Mouse (Mus musculus): ENCODE measurements around the gene Nt5e.
"Not testable (repeated sequence)": the region's sequence is repeated elsewhere in the genome, so short reads cannot be mapped to it uniquely, and the experiment has no call there.

Nt5e gene

DNA sequence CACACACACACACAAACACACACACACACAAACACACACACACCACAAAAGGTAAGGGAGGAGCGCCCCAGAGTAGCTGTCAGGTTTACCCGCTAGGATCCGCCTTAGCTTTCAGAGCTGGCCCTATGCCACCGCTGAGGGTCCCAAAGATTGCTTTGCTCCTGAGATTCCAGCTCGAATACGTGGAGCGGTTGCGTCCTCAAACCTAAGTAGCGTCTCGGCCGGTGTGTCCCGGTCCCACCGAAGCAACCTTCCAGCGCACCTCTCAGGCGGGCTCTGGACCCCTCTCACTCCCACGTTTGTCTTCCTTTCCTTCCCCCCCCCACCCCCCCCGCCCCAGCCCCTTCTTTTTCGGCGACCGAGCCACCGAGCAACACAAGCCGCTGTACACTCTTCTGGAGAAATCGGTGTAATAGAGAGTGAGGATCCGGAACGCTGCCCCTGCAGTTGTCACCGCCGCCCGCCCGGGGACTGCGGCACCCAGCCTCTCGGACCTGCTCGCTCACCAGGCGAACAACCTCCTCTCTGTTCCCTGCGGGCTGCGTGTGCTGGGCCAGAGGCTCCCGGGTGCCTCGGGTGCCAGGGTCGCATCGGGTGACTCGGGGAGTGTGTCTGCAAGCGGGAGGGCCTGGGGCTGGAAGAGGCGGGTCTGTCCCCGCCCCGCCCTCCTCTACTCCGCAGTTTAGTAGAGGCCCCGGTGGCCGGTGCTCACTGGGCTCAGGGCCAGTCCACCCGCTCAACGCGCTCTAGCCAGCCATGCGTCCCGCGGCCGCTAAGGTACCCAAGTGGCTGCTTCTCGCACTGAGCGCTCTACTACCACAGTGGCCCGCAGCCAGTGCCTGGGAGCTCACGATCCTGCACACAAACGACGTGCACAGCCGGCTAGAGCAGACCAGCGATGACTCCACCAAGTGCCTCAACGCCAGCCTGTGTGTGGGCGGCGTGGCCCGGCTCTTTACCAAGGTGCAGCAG lies at the start of gene Nt5e:
Nt5e (plus strand) TSS at position 268 of the 972 bp plus-strand sequence.
- DNase-seq (ENCODE audit: low read depth, low spot score), result peak; percentile 64

DNA sequence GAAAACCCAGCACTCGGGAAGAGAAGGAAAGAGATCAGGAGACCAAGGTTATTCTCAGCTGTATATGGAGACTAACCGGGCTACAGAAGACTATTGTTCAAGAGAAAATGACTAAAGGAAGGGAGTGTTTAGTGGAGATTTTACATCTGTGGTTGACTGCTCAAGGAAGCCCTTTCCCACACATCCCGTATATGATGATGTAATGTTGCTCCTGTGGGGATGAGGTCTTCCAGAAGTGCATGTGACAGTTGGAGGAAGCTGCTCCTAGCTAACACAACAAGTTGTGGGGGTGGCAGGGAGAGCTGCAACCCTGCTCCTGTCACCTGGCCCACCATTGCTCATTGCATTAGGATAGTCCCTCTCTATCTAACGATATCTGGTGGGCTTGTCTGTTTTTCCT lies 49.4 kb upstream of the Nt5e start:
- DNase-seq (ENCODE audit: low read depth, low spot score), result no peak

DNA sequence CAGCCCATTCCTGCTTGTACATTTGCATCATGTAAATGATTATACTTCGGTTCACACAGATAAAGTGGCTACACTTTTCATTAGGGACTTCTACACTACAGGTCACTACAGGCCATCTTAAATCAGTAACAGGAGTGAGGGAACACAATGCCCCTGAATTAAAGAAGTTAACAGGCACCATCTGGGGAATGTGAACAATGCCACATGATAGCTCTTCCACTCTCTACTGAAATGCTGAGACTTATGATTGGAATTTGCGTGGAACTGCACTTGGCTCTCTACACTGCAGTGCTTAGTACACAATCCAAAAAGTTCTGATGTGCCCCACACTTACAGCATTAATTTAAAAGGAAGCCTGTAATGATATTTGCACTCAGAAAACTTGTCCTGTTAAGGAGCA lies 47.3 kb upstream of the Nt5e start:
- no peak for DNase-seq (ENCODE audit: low read depth, low spot score)

- no peak for DNase-seq (ENCODE audit: low read depth, low spot score)
Measured at GRCm38 (mm10) chr9:88289568-88290168, 37.3 kb upstream of the Nt5e start.

DNA sequence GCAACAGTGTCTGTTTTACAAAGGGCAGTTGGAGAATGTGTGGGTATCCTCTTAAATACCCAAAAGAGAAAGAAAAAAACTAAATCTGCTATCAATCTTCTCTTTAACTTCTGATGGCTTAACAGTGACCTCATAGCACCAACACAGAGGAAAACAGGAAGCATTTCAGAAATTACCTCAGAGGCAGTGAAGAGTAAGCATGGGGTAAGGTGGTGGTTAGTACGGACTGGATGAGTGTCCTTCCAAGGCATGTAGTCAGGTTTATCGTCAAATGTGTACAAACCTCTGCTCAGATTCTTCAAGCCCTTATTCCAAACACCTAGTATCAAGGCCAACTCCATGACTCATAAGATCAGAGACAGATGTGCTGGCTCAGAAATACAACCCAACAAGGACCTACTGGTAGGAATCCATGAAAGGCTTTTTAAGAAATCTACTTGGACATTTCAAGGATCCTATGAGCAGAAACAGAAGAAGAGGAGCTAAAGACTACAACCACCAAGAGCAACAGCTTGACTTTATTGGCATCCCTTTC lies 34.1 kb upstream of the Nt5e start:
- no peak for DNase-seq (ENCODE audit: low read depth, low spot score)

DNA sequence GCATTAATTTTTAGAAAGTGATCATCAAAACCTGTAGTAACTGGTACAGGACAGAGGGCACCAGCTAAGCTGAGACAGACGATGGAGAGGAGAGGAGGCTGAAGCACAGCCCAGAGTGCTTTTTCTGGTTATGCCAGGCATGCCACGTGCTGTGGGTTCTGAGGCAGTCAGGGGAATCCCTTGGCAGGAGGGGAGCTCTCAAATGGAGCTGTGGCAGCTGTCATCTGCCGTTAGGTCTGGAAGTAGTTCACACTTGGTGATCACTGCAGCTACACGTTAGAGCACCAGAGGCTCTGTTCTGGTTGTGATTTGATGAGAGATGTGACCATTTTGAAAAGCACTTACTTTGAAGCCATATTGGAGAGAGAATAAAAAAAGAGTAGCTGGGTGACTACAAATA lies 31.2 kb upstream of the Nt5e start:
- no peak for DNase-seq (ENCODE audit: low read depth, low spot score)

DNA sequence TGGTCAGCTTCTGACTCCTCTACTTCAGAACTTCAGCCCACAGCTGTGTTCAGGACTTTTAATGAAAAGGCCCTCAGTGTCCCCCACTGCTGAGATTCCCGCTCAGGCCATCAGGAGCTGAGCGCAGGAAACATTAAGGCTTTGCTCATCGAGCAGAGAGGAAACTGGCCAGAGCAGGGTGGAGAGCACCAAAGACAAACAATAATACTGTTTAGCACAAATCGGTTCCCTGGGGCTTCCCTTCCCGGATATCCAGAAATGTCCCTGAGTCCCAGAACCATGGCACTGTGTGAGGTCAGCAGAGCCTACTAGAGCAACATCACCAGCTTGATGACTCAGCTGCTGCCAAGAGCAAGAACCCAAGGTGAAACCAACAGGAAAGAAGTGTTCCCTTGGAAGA lies 30.7 kb upstream of the Nt5e start:
- DNase-seq (ENCODE audit: low read depth, low spot score), result no peak

DNA sequence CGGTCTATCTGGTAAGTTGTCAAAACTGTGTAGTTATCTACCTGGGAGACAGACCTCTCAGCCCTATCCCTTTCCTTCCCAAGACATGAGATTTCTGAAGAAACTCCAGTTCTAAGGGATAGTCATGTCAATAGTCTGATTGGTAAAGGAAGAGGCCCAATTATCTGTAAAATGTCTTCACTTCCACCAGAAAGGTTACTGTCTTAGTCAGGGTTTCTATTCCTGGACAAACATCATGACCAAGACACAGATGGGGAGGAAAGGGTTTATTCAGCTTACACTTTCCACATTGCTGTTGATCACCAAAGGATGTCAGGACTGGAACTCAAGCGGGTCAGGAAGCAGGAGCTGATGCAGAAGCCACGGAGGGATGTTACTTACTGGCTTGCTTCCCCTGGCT lies 29.8 kb upstream of the Nt5e start:
- not testable (repeated sequence) for DNase-seq (ENCODE audit: low read depth, low spot score)

DNA sequence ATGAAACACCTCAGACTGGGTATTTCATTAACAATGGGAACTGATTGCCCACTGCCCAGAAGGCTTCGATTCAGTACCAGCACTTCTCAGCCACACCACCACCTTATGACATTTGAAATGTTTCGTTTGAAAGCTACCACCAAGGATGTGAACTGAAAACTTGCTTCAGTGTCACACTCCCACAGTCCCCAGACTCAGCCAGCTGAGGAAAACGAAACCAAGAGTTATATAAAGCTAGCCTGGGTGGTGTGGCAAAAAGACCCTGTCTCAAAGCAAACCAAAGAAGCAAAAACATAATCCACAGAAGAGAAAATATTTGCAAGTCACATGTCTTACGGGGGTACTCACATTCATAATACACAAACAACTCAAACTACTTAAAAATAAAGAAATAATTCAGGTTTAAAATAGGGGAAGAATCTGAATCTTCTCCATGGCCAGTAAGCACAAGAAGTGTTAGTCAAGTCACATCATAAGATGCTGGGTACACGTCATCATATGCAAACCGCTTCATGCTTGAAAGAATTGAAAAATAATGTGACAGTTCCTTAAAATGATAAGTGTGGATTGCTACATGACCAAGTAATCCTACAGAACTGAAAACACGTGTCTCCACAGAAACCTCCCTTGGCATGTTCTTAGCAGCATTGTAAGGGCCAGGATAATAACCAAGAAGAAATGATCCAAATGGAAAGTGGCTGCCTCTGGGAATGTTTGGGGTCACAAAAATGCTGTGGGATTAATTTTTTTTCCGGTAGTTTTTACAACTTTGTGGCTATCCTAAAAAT lies 28.9 kb upstream of the Nt5e start:
- no peak for DNase-seq (ENCODE audit: low read depth, low spot score)

DNA sequence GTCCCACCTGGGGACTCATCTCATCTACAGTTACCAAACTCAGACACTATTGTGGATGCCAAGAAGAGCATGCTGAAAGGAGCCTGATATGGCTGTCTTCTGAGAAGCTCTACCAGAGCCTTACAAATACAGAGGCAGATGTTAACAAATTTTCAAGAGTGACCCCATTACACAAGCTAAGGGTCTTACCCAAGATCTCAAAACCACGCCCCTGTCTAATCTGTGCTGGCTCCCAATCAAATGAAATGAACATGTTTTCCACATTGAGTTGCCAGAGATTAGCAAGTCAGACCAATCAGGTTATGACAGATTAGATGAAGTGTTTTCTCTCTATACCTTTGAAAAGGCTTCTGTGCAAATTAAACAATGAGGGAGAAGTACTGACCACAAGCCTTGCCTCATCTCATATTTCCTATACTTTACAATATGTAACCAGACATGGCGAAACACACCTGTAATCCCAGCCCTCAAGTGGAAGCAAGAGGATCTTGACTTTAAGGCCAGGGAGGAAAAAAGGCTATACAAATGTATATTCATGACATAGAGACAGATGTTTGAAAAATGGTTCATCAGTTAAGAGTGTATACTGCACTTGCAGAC lies 19.9 kb upstream of the Nt5e start:
- DNase-seq (ENCODE audit: low read depth, low spot score), result no peak

- DNase-seq (ENCODE audit: low read depth, low spot score), result no peak
Measured at GRCm38 (mm10) chr9:88309127-88309526, 17.9 kb upstream of the Nt5e start.

DNA sequence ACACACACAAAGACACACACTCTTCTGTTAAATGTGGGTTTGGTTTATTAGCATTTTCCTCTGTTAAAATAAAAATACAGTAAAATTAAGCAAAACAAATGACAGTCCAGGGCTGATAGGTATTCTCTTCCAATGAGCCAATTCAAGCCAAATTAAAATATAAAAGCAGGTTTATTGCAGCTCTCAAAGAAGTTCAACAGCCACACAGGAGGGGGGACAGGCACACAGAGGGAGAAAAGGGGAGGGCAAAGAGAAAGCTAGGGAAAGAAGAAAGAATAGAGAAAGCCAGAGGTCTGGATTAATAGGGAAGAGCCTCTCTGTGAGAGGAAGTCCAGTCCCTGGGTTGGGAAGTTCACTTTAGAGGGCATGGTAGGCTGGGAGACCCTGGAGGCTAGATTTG lies 7.8 kb upstream of the Nt5e start:
- no peak for DNase-seq (ENCODE audit: low read depth, low spot score)

GRCm38 (mm10) chr9:88324616-88325015 lies 2.4 kb upstream of the Nt5e start:
- DNase-seq (ENCODE audit: low read depth, low spot score), result no peak

DNA sequence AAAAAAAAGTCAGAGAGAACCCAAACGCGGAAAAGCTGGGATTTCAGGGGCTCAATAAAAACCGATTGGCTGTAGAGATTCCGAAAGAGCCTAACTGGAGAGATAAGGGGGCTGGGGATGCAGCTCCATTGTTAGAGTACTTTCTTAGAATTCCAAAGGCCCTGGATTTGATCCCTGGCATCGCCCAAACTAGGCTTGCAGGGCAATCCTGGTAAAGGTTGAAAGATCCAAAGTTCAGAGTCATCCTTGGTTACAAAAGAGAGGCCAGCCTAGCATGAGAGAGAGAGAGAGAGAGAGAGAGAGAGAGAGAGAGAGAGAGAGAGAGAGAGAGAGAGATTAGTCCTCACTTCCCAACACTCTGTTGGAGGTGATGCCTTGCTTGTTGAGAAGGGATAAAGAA lies 1.7 kb downstream of the Nt5e start:
- DNase-seq (ENCODE audit: low read depth, low spot score), result no peak

DNA sequence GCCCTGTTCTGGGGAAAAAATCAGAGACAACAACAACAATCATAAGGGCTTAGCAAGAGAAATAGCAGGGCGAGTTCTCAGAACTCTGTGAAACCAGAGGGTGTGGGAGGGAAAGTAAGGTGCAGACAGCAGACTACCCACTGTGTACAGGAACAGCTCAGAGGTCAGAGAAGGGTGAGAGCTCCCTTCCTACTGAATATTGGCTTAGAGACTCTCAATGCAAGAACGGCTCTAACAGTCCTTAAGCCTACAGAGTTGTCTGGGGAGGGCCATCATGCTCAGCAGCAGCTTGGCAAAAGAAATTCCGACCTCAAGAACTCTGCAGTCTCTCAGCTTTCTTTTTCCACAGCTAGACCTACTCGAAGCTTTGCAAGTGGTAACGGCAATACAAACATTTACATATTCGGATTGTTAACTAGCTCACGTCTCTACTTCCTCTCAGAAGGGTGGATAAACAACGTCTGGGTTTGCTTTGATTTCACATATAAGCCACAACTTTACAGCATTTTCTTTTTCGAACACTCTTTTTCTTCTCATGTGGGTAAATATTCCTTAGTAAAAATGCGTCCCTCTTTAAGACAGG lies 2.3 kb downstream of the Nt5e start:
- DNase-seq (ENCODE audit: low read depth, low spot score), result no peak

DNA sequence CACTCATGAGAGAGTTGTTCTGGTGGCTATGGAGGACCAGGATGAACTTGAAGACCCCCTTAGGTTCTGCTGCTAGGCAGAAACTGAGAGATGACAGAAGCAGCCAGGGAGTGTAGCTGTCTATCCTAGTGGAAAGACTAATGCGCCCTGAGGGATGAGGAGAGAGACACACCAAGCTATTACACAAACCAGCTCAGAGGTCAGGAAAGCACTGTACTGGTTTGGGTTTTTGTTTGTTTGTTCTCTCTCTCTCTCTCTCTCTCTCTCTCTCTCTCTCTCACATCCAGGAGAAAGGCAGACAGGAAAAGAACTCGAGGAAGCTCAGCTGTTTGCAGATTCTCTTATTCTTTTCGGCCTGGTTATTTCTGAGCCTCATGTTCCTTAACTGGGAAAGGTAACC lies 3.3 kb downstream of the Nt5e start:
- DNase-seq (ENCODE audit: low read depth, low spot score), result no peak

DNA sequence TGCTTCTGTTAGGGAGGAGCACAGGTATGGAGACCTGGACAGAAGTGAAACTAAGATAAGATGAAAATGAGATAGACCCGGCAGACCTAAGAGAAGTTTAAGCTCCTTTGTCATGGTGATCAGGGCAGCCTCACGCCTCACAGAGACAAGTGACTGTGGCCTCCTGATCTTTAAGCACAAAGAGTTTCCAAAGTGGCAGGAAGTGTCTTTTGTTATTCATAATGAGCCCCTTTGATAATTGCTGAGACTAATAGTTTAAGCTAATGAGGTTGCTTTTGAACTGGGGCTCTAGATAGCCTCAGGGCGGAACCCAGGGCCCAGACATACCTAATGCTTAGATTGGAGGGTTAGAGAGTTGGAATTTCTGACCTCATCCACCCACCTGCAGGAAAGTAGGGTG lies 5.5 kb downstream of the Nt5e start:
- no peak for DNase-seq (ENCODE audit: low read depth, low spot score)

DNA sequence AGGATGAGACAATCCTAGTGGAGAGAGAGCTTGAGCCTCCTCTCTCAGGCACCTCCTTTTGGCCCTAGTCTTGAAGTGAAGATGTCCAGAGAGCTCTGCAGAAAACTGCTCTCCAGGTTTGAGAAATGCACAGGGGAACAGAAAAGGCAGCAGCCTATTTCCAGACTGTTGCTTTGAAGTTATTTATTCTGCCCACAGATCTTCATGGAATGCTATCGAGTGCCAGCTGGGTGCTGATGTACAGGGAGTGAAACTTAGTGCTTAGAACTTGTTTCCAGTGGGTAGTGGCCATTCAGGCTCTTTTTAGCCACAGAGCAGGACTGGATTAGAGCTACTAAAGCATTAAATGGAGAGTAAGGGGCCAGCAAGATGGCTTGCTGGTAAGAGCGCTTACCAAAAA lies 8.8 kb downstream of the Nt5e start:
- no peak for DNase-seq (ENCODE audit: low read depth, low spot score)

GRCm38 (mm10) chr9:88340819-88341218 lies 13.8 kb downstream of the Nt5e start:
- DNase-seq (ENCODE audit: low read depth, low spot score), result no peak

GRCm38 (mm10) chr9:88342241-88342640 lies 15.2 kb downstream of the Nt5e start:
- DNase-seq (ENCODE audit: low read depth, low spot score), result no peak

DNA sequence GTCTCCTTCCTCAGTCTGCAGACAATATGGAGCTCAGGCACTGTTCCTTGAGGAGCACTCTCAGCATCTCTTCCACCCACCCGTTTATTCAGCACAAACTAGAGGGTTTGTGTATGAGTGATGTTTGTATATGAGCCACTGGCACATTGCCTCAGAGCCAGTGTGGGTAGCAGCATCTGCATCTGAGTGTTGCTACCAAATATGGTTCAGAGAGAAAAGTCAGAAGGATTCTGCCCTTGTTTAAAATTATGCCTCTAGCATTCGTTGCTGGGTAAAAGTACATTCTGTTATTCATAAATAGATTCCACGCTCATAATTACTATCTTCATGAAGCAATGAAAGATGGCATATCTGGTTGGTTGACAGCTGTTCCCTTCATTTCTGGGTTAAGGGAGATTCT lies 15.7 kb downstream of the Nt5e start:
- DNase-seq (ENCODE audit: low read depth, low spot score), result no peak
